Mouse (Mus musculus) thymus, adult 2 months (tissue): ENCODE results near the gene Lgr4.

Experiments used
- CTCF ChIP-seq: fragments of 200-500 bp; IDR thresholded peaks from 2 replicates; pipeline ENCODE4 v1.5.1; 2012; ENCODE audit warnings: mild to moderate bottlenecking, control low read depth, low read length, moderate library complexity, borderline replicate concordance; ENCODE audit not compliant: control insufficient read depth, poor library complexity, insufficient read depth; ENCODE audit errors: extremely low read depth
- POLR2A ChIP-seq: fragments of 200-500 bp; IDR thresholded peaks from 2 replicates; pipeline ENCODE4 v1.6.1; 2012; ENCODE audit warnings: mild to moderate bottlenecking, low read length, control low read depth, moderate library complexity; ENCODE audit not compliant: control insufficient read depth, poor library complexity, insufficient read depth; ENCODE audit errors: extremely low read depth

- TF ChIP-seq CTCF, result no peak
- TF ChIP-seq POLR2A, result no peak
These were observed 25.5 kb downstream of the Lgr4 start for GRCm38 (mm10) chr2:109942810-109943570.
